Mouse (Mus musculus) lung, postnatal 10 days (tissue): ENCODE data around the gene Olfr12.

Experiments
- DNase-seq: peaks from one replicate; pipeline ENCODE4 v3.0.0; 2021

The Olfr12 gene

GRCm38 (mm10) chr1:92641514-92642272 lies 24.1 kb downstream of the Olfr12 start, which contains the start of gene Cops9:
Cops9 (minus strand) TSS chr1:92641985.
- peak; percentile 93 for DNase-seq

GRCm38 (mm10) chr1:92643691-92644090 lies 26.1 kb downstream of the Olfr12 start:
- DNase-seq: no peak

- no peak for DNase-seq
These were observed 27.3 kb downstream of the Olfr12 start for GRCm38 (mm10) chr1:92644916-92645315.

- DNase-seq: no peak
These were observed 28.5 kb downstream of the Olfr12 start for GRCm38 (mm10) chr1:92646111-92646510.

GRCm38 (mm10) chr1:92646601-92647000 lies 29.0 kb downstream of the Olfr12 start:
- no peak for DNase-seq

GRCm38 (mm10) chr1:92647026-92647425 lies 29.4 kb downstream of the Olfr12 start:
- DNase-seq: no peak

- DNase-seq: peak; percentile 78
These were observed 30.2 kb downstream of the Olfr12 start for GRCm38 (mm10) chr1:92647752-92648151.

- DNase-seq: no peak
These were observed 30.6 kb downstream of the Olfr12 start for GRCm38 (mm10) chr1:92648197-92648596.

- peak; percentile 82 for DNase-seq
These were observed 31.1 kb downstream of the Olfr12 start, which contains the start of gene Otos for GRCm38 (mm10) chr1:92648673-92649072. Otos (minus strand) TSS chr1:92648841.

GRCm38 (mm10) chr1:92651467-92651866 lies 33.9 kb downstream of the Olfr12 start:
- no peak for DNase-seq

GRCm38 (mm10) chr1:92653179-92653578 lies 35.6 kb downstream of the Olfr12 start:
- no peak for DNase-seq

GRCm38 (mm10) chr1:92654676-92655075 lies 37.1 kb downstream of the Olfr12 start:
- peak; percentile 55 for DNase-seq

- DNase-seq: no peak
These were observed 39.6 kb downstream of the Olfr12 start for GRCm38 (mm10) chr1:92657025-92657820.

- no peak for DNase-seq
These were observed 41.8 kb downstream of the Olfr12 start for GRCm38 (mm10) chr1:92659392-92659791.

GRCm38 (mm10) chr1:92667106-92667505 lies 49.5 kb downstream of the Olfr12 start:
- no peak for DNase-seq

- no peak for DNase-seq
These were observed 51.8 kb downstream of the Olfr12 start for GRCm38 (mm10) chr1:92669430-92669829.

GRCm38 (mm10) chr1:92671326-92671725 lies 53.7 kb downstream of the Olfr12 start:
- DNase-seq: no peak
